Mouse (Mus musculus) intestine, postnatal 0 days (tissue): Measurements from ENCODE around the gene Syt7. TPM values are rescaled to one million over a fixed set of nuclear protein-coding genes. Genes with fewer than 3 reads are reported as not detected.

Experiments used
- ATAC-seq: fragments of 200-750 bp; cut with Nextera tagmentation; 2 replicates; pipeline ENCODE4 v1.8.0; 2017; ENCODE audit warnings: mild to moderate bottlenecking, moderate TSS enrichment, moderate library complexity
- H3K27ac ChIP-seq: fragments of 300-500 bp; sonication (generic); 2 replicates; pipeline ENCODE4 v1.5.1; 2014; ENCODE audit warnings: mild to moderate bottlenecking, low read depth, low read length, moderate library complexity
- H3K27me3 ChIP-seq: fragments of 300-500 bp; sonication (generic); replicated peaks from 2 replicates; pipeline ENCODE4 v1.6.1; 2014; ENCODE audit warnings: low read length, mixed read lengths; ENCODE audit not compliant: control insufficient read depth, insufficient read depth
- H3K36me3 ChIP-seq: fragments of 300-500 bp; sonication (generic); 2 replicates; pipeline ENCODE4 v1.6.1; 2014; ENCODE audit warnings: mild to moderate bottlenecking, moderate library complexity; ENCODE audit not compliant: control insufficient read depth, insufficient read depth
- H3K4me1 ChIP-seq: fragments of 300-500 bp; sonication (generic); replicated peaks from 2 replicates; pipeline ENCODE4 v1.6.1; 2014; ENCODE audit warnings: antibody characterized with exemption, low read length, mixed read lengths; ENCODE audit not compliant: control insufficient read depth, insufficient read depth
- H3K4me2 ChIP-seq: fragments of 300-500 bp; sonication (generic); replicated peaks from 2 replicates; pipeline ENCODE4 v1.6.1; 2014; ENCODE audit warnings: low read depth, mild to moderate bottlenecking, moderate library complexity
- H3K4me3 ChIP-seq: fragments of 300-500 bp; sonication (generic); 2 replicates; pipeline ENCODE4 v1.5.1; 2014; ENCODE audit warnings: low read depth, low read length
- H3K9ac ChIP-seq: fragments of 300-500 bp; sonication (generic); 2 replicates; pipeline ENCODE4 v1.6.1; 2014; ENCODE audit warnings: mild to moderate bottlenecking, low read depth, low read length
- H3K9me3 ChIP-seq: fragments of 300-500 bp; sonication (generic); 2 replicates; pipeline ENCODE4 v1.6.1; 2016; ENCODE audit warnings: mixed run types; ENCODE audit not compliant: control insufficient read depth
- CTCF ChIP-seq: sonication (generic); IDR thresholded peaks from 2 replicates; pipeline ENCODE4 v1.5.1; 2016; ENCODE audit warnings: low read depth, mild to moderate bottlenecking, control low read depth, antibody characterized with exemption, moderate library complexity
- whole genome bisulfite sequencing: fragments of 180-500 bp; shearing (Covaris S2); extraction: QIAGEN DNeasy Blood & Tissue Kit; methylation state at CpG from one replicate; pipeline ENCODE4 v1.1.7; 2014; 5-methylcytosine and 5-hydroxymethylcytosine counted together
- polyA plus RNA-seq: library from polyadenylated mRNA; unstranded; fragments of >200 nt; fragmentation: Nextera tagmentation; extraction: Ambion mirVana; gene quantifications from 2 replicates; pipeline ENCODE4 v1.2.1, GENCODE M21; 2015

Syt7 gene
- polyA plus RNA-seq, 1 experiment from 2014 or later = 1.9 TPM

DNA sequence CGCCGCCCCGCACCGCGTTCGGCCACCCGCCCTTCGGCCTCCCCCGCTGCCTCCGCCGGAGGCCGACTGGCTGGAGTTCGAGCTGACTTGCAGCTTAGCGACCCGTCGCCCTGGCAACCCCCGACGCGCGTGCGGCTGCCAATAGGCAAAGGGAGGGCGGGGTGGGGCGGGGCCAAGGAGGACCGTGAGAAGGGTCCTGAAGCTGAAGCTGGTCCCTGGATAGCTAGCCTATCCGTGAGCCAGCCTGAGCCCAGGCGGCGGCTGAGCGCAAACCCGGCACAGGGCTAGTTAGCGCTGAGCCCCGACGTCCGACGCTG, 68.6 kb downstream of the Syt7 start:
- no peak for TF ChIP-seq CTCF
- peaks cover 50% of the 10 kb centered on the region for H3K27me3 ChIP-seq

DNA sequence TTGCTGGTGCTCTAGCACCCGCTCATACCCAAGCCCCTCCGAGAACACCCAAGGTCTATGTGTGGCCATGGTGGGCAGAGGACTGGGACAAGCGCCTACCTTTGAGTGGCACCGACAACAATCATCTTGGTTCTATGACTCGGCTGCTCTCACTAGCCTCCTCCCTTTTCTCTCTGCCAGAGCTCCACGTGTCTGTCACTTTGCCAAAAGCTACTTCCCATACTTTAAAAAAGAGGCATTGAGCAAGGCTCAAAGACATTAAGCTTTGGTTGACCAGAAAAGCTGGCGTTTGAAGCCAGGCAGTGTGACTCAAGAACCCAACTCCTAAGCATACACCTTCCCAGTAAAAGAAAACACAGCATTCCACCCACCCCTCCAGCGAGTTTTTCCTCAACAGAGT, 69.2 kb downstream of the Syt7 start:
- Histone ChIP-seq H3K4me1 (peaks cover 10% of the 10 kb centered on the region; the same call in 1 of the 2 replicates), H3K4me2 (peak overlapping the region; percentile 90), H3K27ac (no peak overlapping the region), H3K4me3 (peak overlapping the region; percentile 55), H3K9me3 (no peaks in the 10 kb centered on the region), H3K27me3 (peaks cover 51% of the 10 kb centered on the region), H3K36me3 (no peaks in the 10 kb centered on the region), H3K9ac (no peak overlapping the region)
- TF ChIP-seq CTCF = no peak
- 18% methylated on average over 8 of the region's 8 CpGs for WGBS
- no peak for ATAC-seq

More for the DNA sequence above, 68.6 kb downstream of the Syt7 start:
- Histone ChIP-seq H3K36me3 (no peaks in the 10 kb centered on the region), H3K4me3 (peak overlapping the region; percentile 55), H3K4me1 (peaks cover 10% of the 10 kb centered on the region; the same call in 1 of the 2 replicates), H3K27ac (peak overlapping the region; percentile 88), H3K9ac (peak overlapping the region; percentile 62), H3K4me2 (peak overlapping the region; percentile 90), H3K9me3 (no peaks in the 10 kb centered on the region)
- peak; percentile 56 for ATAC-seq
- under 1% methylated on average over 34 of the region's 34 CpGs for WGBS

DNA sequence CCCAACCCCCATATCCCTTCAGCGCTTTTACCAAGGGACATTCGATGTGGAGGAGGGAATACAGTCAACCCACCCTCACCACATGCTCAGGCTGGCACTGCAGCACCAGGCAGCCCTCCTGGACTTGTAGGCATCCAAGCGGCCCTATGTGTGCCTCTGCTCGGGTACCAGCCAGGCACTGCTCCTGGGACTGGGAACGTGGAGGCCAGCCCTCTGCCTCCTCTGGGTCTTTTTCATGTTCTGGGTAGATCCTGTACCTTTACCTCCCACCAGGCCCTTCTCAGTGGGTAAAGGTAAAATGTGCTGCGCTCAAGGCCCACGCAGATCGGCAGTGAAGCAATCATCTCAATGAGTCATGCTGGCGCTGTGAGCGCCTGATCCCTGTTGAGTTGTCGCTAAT, 71.0 kb downstream of the Syt7 start:
- H3K4me1 ChIP-seq = peaks cover 7% of the 10 kb centered on the region; the same call in 1 of the 2 replicates
- H3K36me3 ChIP-seq = no peaks in the 10 kb centered on the region
- no peak for TF ChIP-seq CTCF
- H3K4me3 ChIP-seq = no peak overlapping the region
- ATAC-seq = no peak
- H3K4me2 ChIP-seq = no peak overlapping the region
- no peak overlapping the region for H3K27ac ChIP-seq
- H3K9ac ChIP-seq = no peak overlapping the region
- H3K9me3 ChIP-seq = no peaks in the 10 kb centered on the region
- WGBS = 60% methylated on average over 11 of the region's 11 CpGs
- H3K27me3 ChIP-seq = peaks cover 51% of the 10 kb centered on the region

- 40% methylated on average over 7 of the region's 7 CpGs for WGBS
- H3K4me1 ChIP-seq = 0 out of 2 replicates have a peak, but pooled peaks cover under 1% of the 10 kb centered on the region
- TF ChIP-seq CTCF = no peak
- ATAC-seq = no peak
- no peak overlapping the region for H3K4me2 ChIP-seq
- H3K4me3 ChIP-seq = no peak overlapping the region
- no peak overlapping the region for H3K27ac ChIP-seq
- H3K9ac ChIP-seq = no peak overlapping the region
- no peaks in the 10 kb centered on the region for H3K9me3 ChIP-seq
- no peaks in the 10 kb centered on the region for H3K36me3 ChIP-seq
- peaks cover 37% of the 10 kb centered on the region for H3K27me3 ChIP-seq
These were observed 72.7 kb downstream of the Syt7 start for GRCm38 (mm10) chr19:10461584-10461983.

DNA sequence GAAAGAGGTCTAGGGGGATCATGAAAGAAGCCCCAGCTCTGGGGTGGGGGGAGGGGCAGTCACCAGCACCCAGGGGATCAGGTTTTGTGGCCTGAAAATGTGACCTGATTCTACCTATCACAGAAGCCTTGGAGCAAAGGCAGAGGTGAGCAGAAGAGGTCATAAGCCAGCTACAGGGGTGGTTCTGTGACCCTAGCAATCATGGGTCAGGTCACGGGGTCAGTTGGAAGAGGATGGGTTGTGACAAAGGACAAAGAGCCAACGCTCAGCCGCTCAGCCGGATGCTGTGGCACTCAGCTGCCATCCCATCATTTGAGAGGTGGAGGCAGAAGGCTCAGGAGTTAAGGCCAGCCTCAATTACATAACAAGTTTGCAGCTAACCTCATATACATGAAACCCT, 75.5 kb downstream of the Syt7 start:
- peaks cover 20% of the 10 kb centered on the region; the same call in 1 of the 2 replicates for H3K27me3 ChIP-seq
- no peak overlapping the region for H3K27ac ChIP-seq
- no peaks in the 10 kb centered on the region for H3K36me3 ChIP-seq
- no peak for ATAC-seq
- WGBS = 57% methylated on average over 4 of the region's 4 CpGs
- H3K9ac ChIP-seq = no peak overlapping the region
- H3K4me1 ChIP-seq = no peaks in the 10 kb centered on the region
- TF ChIP-seq CTCF = no peak
- no peak overlapping the region for H3K4me3 ChIP-seq
- no peak overlapping the region for H3K4me2 ChIP-seq
- no peaks in the 10 kb centered on the region for H3K9me3 ChIP-seq

DNA sequence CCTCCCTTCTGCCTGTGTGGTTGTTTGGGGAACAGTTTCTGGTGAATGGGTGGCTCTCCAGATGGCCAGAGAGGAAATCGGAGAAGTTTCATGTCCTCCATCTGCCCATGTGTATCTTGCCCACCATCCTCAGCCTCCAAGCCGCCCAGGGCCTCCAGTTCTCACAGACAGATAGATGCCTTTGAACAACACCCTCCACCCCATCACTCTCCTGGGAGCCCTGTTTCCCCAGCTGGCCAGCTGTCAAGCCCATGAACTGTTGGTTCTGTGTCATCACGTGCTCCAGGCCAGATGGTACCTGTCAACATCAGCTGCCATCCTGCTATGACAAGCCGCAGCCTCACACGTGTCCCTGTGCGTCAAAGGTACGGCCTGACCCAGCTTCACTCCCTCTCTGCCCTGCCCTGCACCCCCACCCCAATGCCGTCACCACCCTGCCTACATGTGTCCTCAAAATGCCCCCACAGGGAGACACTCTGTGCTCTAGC, 80.3 kb downstream of the Syt7 start:
- ATAC-seq = 0 out of 2 replicates have a peak, but pooled peaks have one; percentile 25
- Histone ChIP-seq H3K4me2 (no peak overlapping the region), H3K9ac (no peak overlapping the region), H3K36me3 (no peaks in the 10 kb centered on the region), H3K9me3 (no peaks in the 10 kb centered on the region), H3K27me3 (no peaks in the 10 kb centered on the region), H3K27ac (no peak overlapping the region), H3K4me3 (no peak overlapping the region), H3K4me1 (no peaks in the 10 kb centered on the region)
- 48% methylated on average over 8 of the region's 8 CpGs for WGBS
- no peak for TF ChIP-seq CTCF

DNA sequence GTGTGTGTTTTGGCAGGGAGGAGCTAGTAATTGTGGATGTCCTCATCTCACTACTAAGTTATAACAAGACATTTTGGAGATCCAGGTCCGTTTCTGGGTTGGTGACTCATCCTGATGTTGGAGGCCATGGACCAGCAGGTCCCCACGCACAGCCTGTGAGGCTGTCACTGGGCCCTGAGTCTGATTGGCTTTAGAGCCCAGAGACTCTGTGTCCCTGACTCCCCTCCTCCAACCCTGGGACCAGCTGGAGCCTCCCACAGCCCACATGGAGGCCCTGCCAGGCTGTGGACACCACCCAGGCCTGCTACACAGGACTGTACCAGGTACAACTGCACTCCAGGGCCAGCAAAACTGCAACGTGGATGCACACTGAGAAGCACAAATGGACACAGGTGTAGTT, 84.1 kb downstream of the Syt7 start:
- Histone ChIP-seq H3K9me3 (no peaks in the 10 kb centered on the region), H3K9ac (no peak overlapping the region), H3K27ac (no peak overlapping the region), H3K27me3 (no peaks in the 10 kb centered on the region), H3K4me2 (no peak overlapping the region), H3K4me1 (no peaks in the 10 kb centered on the region), H3K36me3 (no peaks in the 10 kb centered on the region), H3K4me3 (no peak overlapping the region)
- TF ChIP-seq CTCF = no peak
- ATAC-seq = no peak
- 72% methylated on average over 3 of the region's 3 CpGs for WGBS
